Mouse (Mus musculus): ENCODE measurements around the gene Crybb1. TPM values are rescaled to one million over a fixed set of nuclear protein-coding genes. Genes with fewer than 3 reads are reported as not detected.

Gene Crybb1
- total RNA-seq, 2 experiments from 2014 or later: 0.64 to 0.70 TPM

DNA sequence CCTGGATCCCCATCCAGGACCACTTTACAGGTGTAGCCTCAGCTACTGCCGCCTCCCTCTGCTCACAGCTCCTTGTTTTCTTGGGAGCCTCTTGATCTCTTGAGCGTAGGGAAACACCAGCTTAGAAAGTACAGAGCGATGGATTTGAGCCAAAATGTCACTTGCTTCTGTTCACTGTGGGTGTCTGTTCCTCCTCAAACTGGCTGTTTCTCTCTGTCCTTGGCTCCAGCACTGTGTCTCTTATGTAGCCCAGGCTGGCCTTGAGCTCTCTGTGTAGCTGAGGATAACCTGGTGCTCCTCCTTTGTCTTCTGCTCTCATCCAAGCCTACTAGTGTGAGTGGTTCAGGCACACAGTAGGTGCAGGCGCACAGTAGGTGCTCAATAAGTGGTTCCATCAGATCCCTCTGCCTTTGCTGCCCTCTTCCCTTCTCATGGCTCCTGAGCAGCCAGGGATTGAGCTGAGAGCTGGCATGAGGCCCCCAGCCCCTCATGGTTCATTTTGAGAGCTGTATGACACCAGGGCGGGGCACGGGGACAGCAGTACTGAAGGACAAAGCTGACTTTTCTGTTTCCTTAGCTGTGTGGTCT, 45.2 kb downstream of the Crybb1 start:
- DNase-seq (ENCODE audit: low spot score in 2 of 2): no peak

DNA sequence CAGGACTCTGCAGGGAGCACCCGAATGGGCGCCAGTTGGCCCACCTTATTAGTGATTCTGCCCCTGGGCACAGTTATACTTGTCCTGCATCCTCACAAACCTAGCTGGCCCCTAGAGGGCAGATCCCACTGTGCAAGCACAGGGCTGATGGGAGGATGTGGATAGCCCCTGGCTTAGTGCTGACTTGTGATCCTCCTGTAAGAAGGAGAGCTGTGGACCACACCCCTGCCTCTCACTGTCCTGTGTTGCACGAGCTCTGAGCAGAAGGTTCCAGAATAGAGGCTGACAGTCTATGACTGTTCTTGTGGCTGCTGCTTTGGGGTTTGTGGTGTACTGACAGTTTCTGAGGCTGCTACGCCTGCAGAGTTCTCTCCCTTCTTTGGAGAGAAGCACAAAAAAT, 46.1 kb downstream of the Crybb1 start:
- no peak for DNase-seq (ENCODE audit: low spot score in 2 of 2)

DNA sequence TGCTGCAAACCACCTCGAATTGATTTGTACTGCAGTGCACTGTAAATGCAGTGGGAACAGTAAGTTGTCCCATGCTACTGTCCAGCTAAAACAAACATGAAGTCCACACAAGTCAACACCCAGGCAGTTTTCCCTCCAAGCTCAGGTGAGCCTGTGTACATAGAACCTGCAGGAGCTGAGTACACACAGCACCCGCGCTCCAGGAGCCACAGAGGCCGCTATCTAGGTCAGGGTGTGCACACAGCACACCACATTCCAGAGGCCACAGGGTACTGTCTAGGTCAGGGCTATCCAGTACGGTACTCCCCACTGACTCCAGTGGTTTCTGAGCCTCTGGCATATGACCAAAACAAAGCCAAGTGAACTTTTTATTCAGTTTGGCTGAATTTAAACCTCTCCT, 46.7 kb downstream of the Crybb1 start:
- no peak for DNase-seq (ENCODE audit: low spot score in 2 of 2)

DNA sequence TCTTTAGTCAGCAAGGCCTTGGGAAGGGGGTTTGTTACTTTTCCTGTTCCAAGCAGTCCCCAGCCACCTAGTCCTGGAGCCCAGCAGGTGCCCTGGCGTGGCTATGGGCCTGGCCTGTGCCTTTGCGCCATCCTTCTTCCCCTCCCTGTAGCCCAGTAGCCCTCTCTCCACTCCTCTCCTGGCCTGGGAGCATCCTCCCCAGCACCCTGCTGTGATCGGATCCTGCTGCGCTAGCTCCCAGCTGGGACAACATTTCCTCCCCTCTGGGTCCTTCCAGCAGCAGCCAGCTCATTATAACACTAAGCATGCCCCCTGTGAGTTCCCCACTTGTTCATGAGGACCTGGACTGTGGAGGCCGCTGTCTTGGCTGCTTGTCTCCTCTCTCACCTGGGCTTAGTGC, 50.2 kb downstream of the Crybb1 start:
- no peak for DNase-seq (ENCODE audit: low spot score in 2 of 2)

DNA sequence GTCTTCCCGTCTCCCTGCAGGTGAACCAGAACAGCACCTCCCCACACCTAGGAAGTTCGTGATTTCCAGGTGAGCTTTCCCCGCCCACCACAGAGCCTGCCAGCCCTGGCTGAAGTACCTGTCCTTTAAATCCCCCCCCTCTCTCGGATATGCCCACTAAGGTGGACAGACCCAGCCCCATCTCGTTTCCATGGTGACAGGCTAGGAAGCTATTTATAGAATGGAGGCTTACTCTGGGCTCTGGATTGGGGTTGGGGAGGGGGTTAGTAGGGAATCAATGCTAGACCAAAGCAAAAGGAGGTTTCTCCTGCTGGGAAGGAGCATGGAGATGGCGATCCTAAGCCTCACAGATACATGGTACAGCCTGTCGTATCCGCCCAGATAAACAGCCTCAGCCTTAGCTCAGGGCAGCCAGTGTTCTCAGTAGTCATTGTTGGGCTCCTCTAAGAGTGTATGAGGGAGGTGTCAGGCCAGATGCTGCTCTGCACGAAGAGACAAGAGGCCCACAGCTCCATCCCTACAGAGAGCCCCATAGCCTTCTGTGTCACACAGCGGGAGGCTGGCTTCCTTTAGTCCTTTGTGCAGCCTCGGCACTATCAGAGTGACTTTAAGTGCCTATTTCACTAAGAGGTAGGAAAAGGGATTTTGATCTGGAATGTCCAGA, 57.7 kb downstream of the Crybb1 start:
- DNase-seq (ENCODE audit: low spot score in 2 of 2): no peak

DNA sequence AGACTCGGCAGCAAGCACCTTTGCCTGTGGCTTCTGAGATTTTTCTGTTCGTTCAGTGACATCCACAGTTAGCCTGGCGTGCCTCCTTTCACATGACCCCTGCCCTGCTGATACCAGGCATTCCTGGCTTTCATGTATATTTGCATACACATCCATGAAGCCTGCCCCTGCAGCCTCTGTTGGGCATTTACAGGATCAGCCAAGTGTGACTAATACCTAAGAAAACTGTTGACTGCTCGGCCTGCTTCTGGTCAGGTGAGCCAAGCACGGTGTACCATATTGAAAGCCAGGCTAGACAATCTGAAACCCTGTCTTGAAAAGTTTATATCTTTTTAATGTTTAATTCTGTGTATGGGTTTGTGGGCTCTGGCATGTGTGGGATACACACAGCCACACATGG, 60.9 kb downstream of the Crybb1 start:
- no peak for DNase-seq (ENCODE audit: low spot score in 2 of 2)

DNA sequence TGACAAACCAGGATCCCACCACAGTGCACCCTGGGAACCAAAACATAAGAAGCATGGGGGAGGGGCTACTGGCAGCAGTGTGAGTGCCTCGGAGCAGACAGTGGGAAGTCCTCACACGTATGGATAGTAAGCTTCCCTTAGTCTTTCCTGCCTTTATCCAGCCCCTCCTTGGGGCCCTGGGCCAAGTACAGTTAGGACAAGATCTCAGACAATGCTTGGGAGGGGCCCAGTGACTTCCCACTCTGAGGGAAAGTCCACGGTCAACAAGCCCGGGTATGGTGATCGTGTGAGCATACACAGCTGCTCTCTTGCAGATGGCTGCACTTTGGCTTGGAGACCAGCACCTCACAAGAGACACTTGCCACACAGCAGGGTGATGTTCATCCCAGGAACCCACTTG, 61.7 kb downstream of the Crybb1 start:
- DNase-seq (ENCODE audit: low spot score in 2 of 2): no peak

Other genes with a start within 250 kb of the Crybb1 start
- under 1 TPM; 0.91 to 0.98 TPM for gene Cryba4, start 3.3 kb upstream of the Crybb1 start, total RNA-seq (2021)
- 10 to 100 TPM; 25.4 to 26.2 TPM for gene Tpst2, start 20.9 kb downstream of the Crybb1 start, total RNA-seq (2021)
- gene Tfip11, start 70.5 kb downstream of the Crybb1 start, total RNA-seq (2021): 10 to 100 TPM; 20.4 to 21.0 TPM
- gene Srrd, start 87.2 kb downstream of the Crybb1 start, total RNA-seq (2021): 1 to 10 TPM; 7.1 to 8.3 TPM
- 1 to 10 TPM; 7.6 to 8.7 TPM for gene Hps4, start 87.3 kb downstream of the Crybb1 start, total RNA-seq (2021)
- not detected for gene Gm6583, start 100.2 kb downstream of the Crybb1 start, total RNA-seq (2021)
- gene Asphd2, start 139.1 kb downstream of the Crybb1 start, total RNA-seq (2021): 1 to 10 TPM; 1.5 to 2.1 TPM
- gene Gm6588, start 193.6 kb downstream of the Crybb1 start, total RNA-seq (2021): not detected

All from gastrocnemius, postnatal 4 days (tissue).